Mouse (Mus musculus) central nervous system, embryonic 14 days (tissue): ENCODE results near the gene Frmpd2. TPM values are rescaled to one million over a fixed set of nuclear protein-coding genes. Genes with fewer than 3 reads are reported as not detected.

Experiments used
- polyA plus RNA-seq: library from polyadenylated mRNA; depleted of rRNA; stranded (reverse); fragments of >200 nt; gene quantifications from 2 replicates; pipeline ENCODE4 v1.2.3, GENCODE M21; 2012; rRNA removed

Gene Frmpd2
- 0.03 and 0.09 TPM in 2 replicates for polyA plus RNA-seq

GRCm38 (mm10) chr14:33471331-33471730 is at the start of gene Frmpd2:
Gene Frmpd2 (plus strand): TSS chr14:33471696.

GRCm38 (mm10) chr14:33447027-33447569 is 24.4 kb upstream of the Frmpd2 start, which contains the start of gene Mapk8:
Gene Mapk8 (minus strand): TSS chr14:33447158.

DNA sequence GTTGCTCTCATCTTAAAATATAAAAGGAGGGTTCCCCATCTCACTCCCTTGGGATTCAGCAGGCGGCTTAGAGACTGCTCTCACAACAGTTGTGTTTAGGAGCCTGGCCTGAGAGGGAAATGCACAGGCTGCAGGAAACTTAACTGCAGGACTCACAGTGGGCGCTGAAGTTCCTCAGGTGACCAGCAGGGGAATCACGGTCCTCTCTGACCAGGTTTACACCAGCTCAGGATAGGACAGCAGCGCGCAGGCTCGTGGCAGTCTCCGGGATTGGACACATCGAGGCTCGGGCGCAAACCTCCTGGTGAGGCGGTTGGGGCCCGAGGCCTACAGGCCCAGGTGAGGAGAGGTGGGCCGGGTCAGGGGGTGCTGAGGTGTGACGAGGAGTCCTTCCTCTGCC is 117.5 kb downstream of the Frmpd2 start, which contains the start of gene Ptpn20:
Gene Ptpn20, plus strand, starts transcription at position 257 of the 400 bp plus-strand sequence.

Other genes starting within 250 kb of the Frmpd2 start
- gene Mapk8, start 24.5 kb upstream of the Frmpd2 start, polyA plus RNA-seq = 87.3 and 102 TPM in 2 replicates
- gene Ptpn20, start 117.5 kb downstream of the Frmpd2 start, polyA plus RNA-seq = 0.07 and 0.21 TPM in 2 replicates